Mouse (Mus musculus) c-Kit-positive CD71-positive TER-119-positive erythroid progenitor cells, embryonic 14.5 days (primary cell): Measurements from ENCODE around the gene Hykk.

Experiments
- DNase-seq: peaks from one replicate; pipeline ENCODE4 v3.0.0-alpha.2; 2013; ENCODE audit warnings: low spot score

Hykk gene

GRCm38 (mm10) chr9:54981291-54982191 is 64.5 kb downstream of the Hykk start:
- DNase-seq: peak; percentile 22

- DNase-seq: no peak
Measured at GRCm38 (mm10) chr9:54982401-54982800, 65.3 kb downstream of the Hykk start.

- no peak for DNase-seq
Measured at GRCm38 (mm10) chr9:54990362-54990761, 73.3 kb downstream of the Hykk start.

- DNase-seq: no peak
Measured at GRCm38 (mm10) chr9:54994381-54994780, 77.3 kb downstream of the Hykk start.

GRCm38 (mm10) chr9:54995645-54996044 is 78.6 kb downstream of the Hykk start:
- DNase-seq: peak; percentile 33
